Mouse (Mus musculus) mouse embryonic stem cell (cell line): ENCODE measurements around the gene Dab1.

Experiments
- in situ Hi-C, 2 experiments: fragments of 300-500 bp; cut with MboI; formaldehyde crosslinking; loops; 1 replicate in 1 of 2; 3 replicates in 1 of 2; pipeline ENCODE4 v1.14.3; 2019 to 2020; ENCODE audit warnings: low sequenced_read_pairs in 2 of 2, low pct_unique_long_range_greater_than_20kb in 1 of 2, mixed read lengths in 1 of 2; ENCODE audit not compliant: unreplicated experiment in 1 of 2

The Dab1 gene

DNA sequence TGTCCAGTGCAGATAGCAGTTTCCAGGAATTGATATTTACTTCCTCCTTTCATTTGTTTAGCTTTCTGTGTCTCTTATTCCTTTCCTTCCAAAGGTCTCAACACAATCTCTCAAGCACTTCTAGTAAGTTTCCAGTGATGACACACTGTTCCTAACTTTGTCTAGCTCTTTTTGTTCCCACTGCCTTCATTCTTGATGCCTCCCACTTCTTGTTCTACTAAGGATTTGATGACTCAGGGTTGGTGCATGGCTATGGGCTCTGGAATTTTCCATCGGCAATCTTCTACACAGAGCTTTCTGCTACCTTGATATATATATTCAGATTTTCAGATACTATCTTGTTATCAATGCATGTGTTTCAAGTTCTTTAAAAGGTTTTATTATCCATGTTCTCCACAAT lies 656.1 kb downstream of the Dab1 start:
- in situ Hi-C loops = no loop called here

- in situ Hi-C loops = no loop called here
These were observed 657.8 kb downstream of the Dab1 start for GRCm38 (mm10) chr4:104276916-104277315.

DNA sequence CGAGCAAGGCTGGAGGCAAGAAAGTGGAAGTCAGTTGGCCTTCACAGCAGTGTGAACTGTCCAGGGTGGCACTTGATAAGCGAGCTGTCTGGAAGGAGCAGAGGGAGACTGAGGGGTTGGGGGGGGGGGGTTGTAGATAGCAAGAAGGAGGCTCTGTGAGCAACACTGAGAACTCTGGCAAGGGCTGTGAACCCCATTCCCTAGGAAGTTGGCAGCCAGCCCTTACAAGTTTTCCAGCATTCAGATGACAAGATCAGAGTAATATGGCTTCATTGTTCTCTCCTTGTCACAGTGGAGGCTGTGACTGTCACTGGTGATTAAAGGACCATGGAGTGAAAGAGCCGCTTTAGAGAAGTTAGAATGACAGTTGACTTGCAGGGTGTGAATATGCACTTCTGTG lies 662.4 kb downstream of the Dab1 start:
- in situ Hi-C loops = no loop called here

DNA sequence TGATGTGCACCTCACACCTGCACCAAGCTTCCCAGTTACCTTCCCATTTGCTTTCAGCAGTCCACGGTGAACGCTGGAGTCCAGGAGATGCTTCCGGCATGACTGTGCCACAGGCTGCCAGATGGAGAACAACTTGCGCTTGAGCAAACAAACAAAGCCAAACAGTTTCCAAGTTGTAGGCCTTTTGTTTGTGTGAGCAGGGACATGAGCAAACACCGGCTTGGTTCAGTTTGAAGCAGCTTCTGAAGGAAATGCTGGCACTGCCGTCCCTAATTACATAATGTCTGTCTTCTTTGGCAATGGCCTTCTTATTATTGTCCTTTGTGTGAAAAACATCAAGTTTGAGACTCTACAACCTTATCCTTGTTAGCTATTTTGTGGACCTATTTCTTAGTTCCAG lies 664.7 kb downstream of the Dab1 start:
- in situ Hi-C loops = no loop called here

DNA sequence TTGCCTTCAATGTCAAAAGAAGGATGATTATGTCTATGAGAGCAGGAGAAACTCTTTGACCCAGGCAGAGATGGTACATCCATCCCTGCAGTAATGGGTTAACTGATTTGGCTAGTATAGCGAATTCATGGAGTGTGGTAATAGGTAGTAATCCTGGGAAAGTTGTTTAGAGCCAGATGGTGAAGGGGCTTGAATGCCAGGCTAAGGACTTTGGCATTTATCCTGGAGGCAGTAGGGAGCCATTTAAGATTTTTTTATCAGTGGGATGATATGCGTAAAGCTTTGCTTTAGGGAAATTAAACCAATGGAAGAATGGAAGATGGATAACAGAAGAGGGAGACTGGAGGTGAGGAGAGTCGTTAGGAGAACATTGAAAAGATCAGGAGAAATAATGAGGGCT lies 669.2 kb downstream of the Dab1 start:
- in situ Hi-C loops = no loop called here

GRCm38 (mm10) chr4:104301764-104302163 lies 682.6 kb downstream of the Dab1 start:
- in situ Hi-C loops = no loop called here

DNA sequence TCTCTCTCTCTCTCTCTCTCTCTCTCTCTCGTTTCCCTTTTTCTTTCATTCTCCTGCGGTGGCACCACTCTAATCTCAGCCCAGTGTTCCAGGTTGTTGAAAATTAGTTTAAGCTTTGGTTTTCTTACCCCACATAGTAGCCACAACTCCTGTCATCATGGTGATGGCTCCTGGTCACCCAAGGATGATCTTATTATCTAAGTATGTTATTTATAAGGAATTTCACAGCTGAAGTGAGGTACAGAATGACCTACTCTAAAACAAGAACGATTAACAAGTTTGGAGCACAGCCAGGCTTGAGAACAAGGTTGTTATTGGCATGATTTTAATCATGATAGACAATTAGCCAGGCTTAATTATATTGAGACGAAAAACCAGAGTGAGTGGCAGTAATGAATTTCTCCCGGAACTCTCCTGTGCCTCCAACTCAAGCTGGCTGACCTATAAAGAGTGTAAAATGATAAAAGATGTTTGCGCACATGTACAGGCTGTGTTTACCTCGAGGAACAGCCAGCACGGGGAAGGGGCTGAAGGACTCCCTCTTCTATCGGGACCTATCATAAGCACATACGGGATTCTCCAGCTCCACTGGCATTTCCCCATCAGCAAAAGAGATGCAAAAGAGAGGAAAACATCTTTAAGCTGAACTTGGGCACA lies 684.0 kb downstream of the Dab1 start:
- in situ Hi-C loops = no loop called here

GRCm38 (mm10) chr4:104307781-104308180 lies 688.6 kb downstream of the Dab1 start:
- in situ Hi-C loops = no loop called here

GRCm38 (mm10) chr4:104326221-104326620 lies 707.1 kb downstream of the Dab1 start:
- in situ Hi-C loops = no loop called here

DNA sequence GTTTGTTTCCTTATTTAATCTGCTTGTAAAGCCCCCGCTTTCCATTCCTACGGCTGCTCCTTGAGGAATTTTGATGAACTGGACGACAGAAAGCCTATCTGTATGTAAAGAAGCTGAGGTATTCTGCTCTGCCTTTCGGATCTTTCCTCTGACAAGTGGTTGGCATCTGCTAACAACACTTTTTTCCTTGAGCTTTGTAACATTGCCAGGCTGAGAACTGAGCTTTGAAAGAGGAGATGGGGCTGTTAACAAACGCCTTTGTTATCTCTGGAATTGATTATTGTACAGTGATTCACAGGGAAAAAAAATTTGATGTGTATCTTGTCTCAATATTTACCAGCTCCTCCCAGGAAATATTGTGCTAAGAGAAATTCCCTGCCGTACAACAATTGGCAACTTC lies 712.7 kb downstream of the Dab1 start:
- in situ Hi-C loops = no loop called here

- in situ Hi-C loops = no loop called here
These were observed 713.2 kb downstream of the Dab1 start for GRCm38 (mm10) chr4:104332399-104332798.

GRCm38 (mm10) chr4:104337279-104337678 lies 718.1 kb downstream of the Dab1 start:
- in situ Hi-C loops = no loop called here

- in situ Hi-C loops = no loop called here
These were observed 719.2 kb downstream of the Dab1 start for GRCm38 (mm10) chr4:104338382-104338781.

DNA sequence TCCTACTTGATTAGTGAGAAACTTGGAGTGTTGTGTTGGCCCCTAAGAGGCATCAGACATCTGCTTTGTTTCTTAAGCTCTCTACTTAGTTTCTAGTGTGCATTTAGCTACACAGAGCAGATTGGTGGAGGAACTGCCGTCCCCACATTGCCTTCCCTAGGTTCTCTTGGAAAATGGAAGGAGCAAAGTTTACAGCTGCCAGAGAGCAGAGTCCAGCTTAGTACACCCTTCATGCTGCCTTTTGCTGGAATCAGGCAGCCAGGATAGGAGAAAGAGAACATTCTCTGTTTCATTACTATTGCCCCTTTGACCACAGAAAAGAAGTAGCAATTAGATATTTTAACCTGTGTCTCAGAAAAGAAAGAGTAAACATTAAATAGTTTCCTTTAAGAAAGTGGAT lies 742.2 kb downstream of the Dab1 start:
- in situ Hi-C loops = no loop called here

DNA sequence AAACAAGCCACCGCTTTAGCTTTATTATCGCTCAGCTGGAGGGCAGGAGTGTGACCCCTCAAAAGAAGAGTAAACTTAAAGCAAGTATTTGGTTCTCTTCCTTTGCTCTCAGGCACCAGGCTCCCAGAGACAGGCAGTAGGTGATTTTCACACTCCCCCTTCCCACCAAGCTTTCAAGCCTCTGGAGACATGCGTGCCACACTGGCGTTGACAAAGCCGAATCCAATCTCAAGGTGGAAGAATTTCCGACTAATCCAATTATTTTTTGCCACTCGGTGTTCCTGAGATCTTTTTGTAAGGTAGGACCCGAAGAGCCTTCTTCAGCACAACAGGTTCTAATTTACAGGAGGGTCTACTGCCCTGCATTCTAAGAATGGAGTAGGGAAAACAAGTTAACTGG lies 747.3 kb downstream of the Dab1 start:
- in situ Hi-C loops = no loop called here

GRCm38 (mm10) chr4:104366894-104367740 lies 748.0 kb downstream of the Dab1 start:
- in situ Hi-C loops = no loop called here

GRCm38 (mm10) chr4:104367741-104368411 lies 748.7 kb downstream of the Dab1 start:
- in situ Hi-C loops = no loop called here

DNA sequence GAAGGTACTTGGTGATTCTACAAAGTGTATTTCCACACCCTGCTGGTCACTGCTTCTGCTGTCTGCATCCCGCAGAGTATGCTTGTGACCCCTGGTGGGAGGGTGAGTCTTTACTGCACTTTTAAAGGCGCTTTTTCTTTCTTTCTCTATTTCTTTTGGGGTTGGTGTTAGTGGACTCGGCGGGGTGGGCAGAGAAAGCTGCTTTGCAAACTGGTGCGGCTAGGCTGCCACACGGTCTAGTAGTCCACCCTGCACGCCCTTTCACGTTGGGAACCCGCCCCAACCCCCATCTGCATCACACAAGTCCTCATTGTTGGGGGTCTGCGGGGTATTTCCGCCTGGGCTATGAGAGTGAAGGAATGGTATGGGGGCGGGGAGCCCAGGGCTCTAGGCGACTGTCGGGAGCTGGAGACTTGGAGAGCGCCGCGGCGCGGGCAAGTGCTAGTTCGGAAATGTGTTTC lies 749.4 kb downstream of the Dab1 start:
- in situ Hi-C loops = no loop called here

DNA sequence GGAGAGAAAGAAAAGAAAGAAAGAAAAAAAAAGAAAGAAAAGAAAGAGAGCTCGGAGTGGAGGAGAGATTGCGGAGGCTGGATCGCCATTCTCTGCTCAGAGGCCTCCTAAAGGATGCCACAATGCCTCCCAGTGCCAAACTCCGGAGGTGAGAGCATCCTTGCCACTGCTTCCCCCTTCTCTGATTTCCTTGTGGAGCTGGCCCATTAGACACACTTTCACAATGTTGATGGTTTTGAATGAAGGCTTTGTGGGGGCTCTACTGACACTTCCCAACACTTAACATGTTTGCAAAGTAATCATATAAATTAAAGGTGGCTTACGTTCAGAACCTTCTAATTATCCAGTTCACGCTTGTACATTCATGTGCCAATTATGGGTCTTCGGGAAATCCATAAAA lies 749.9 kb downstream of the Dab1 start:
- in situ Hi-C loops = no loop called here
